Mouse (Mus musculus) hindbrain, postnatal 0 days (tissue): ENCODE measurements around the gene Gjd3. TPM values are rescaled to one million over a fixed set of nuclear protein-coding genes. Genes with fewer than 3 reads are reported as not detected.

Experiments used
- ATAC-seq: fragments of 200-750 bp; cut with Nextera tagmentation; 2 replicates; pipeline ENCODE4 v1.8.0; 2017; ENCODE audit warnings: mild to moderate bottlenecking, moderate TSS enrichment, moderate library complexity
- DNase-seq: peaks from one replicate; pipeline ENCODE4 v3.0.0-alpha.2; 2015; ENCODE audit warnings: low spot score
- H3K27ac ChIP-seq: fragments of 300-500 bp; sonication (generic); 2 replicates; pipeline ENCODE4 v1.5.1; 2014; ENCODE audit warnings: mild to moderate bottlenecking
- H3K27me3 ChIP-seq: fragments of 300-500 bp; sonication (generic); 2 replicates; pipeline ENCODE4 v1.6.1; 2014; ENCODE audit warnings: low read length, mixed read lengths; ENCODE audit not compliant: insufficient read depth
- H3K36me3 ChIP-seq: fragments of 300-500 bp; sonication (generic); 2 replicates; pipeline ENCODE4 v1.6.1; 2014; ENCODE audit warnings: low read length, mixed read lengths; ENCODE audit not compliant: insufficient read depth
- H3K4me1 ChIP-seq: fragments of 300-500 bp; sonication (generic); 2 replicates; pipeline ENCODE4 v1.6.1; 2014; ENCODE audit warnings: antibody characterized with exemption, low read length, mixed read lengths; ENCODE audit not compliant: insufficient read depth
- H3K4me2 ChIP-seq: fragments of 300-500 bp; sonication (generic); 2 replicates; pipeline ENCODE4 v1.6.1; 2014; ENCODE audit warnings: low read depth, mild to moderate bottlenecking, low read length, moderate library complexity, mixed read lengths
- H3K4me3 ChIP-seq: fragments of 300-500 bp; sonication (generic); 2 replicates; pipeline ENCODE4 v1.5.1; 2014; ENCODE audit warnings: low read length
- H3K9ac ChIP-seq: fragments of 300-500 bp; sonication (generic); replicated peaks from 2 replicates; pipeline ENCODE4 v1.6.1; 2014; ENCODE audit warnings: mild to moderate bottlenecking, low read length, moderate library complexity, mixed read lengths
- H3K9me3 ChIP-seq: fragments of 300-500 bp; sonication (generic); 2 replicates; pipeline ENCODE4 v1.6.1; 2016; ENCODE audit warnings: low read length, mixed read lengths
- CTCF ChIP-seq: IDR thresholded peaks from 2 replicates; pipeline ENCODE4 v1.5.1; 2016; ENCODE audit warnings: antibody characterized with exemption, control low read depth, low read depth
- WGBS: fragments of 180-500 bp; shearing (Covaris S2); extraction: QIAGEN DNeasy Blood & Tissue Kit; methylation state at CpG from one replicate; pipeline ENCODE4 v1.1.7; 2014; 5-methylcytosine and 5-hydroxymethylcytosine counted together
- polyA plus RNA-seq: library from polyadenylated mRNA; unstranded; fragments of >200 nt; fragmentation: Nextera tagmentation; extraction: Ambion mirVana; gene quantifications from 2 replicates; pipeline ENCODE4 v1.2.1, GENCODE M21; 2015
- total RNA-seq: library from RNA; depleted of rRNA; stranded (reverse); fragments of >200 nt; gene quantifications from 2 replicates; pipeline ENCODE4 v1.2.3, GENCODE M21; 2014

Gene Gjd3
- total and polyA plus RNA-seq, 2 experiments from 2014 or later: 5.0 to 5.9 TPM

- Histone ChIP-seq H3K4me3 (peak overlapping the region; percentile 57), H3K4me1 (peaks cover 43% of the 10 kb centered on the region)
- no peak for DNase-seq
Measured at GRCm38 (mm10) chr11:98938701-98939083, 44.1 kb downstream of the Gjd3 start.

GRCm38 (mm10) chr11:98937914-98938694 is 44.7 kb downstream of the Gjd3 start:
- Histone ChIP-seq H3K4me3 (peak overlapping the region; percentile 57), H3K9me3 (no peaks in the 10 kb centered on the region), H3K4me2 (peak overlapping the region; percentile 93), H3K27me3 (no peaks in the 10 kb centered on the region), H3K9ac (peak overlapping the region; percentile 40), H3K27ac (peak overlapping the region; percentile 37; the same call in 1 of the 2 replicates), H3K4me1 (peaks cover 38% of the 10 kb centered on the region), H3K36me3 (no peaks in the 10 kb centered on the region)
- no peak for TF ChIP-seq CTCF
- no peak for ATAC-seq
- DNase-seq: no peak
- under 1% methylated on average over 39 of the region's 39 CpGs for WGBS

More at GRCm38 (mm10) chr11:98938701-98939083, 44.1 kb downstream of the Gjd3 start:
- WGBS: 46% methylated on average over 7 of the region's 7 CpGs
- Histone ChIP-seq H3K36me3 (no peaks in the 10 kb centered on the region), H3K9ac (no peak overlapping the region; the same call in 1 of the 2 replicates), H3K4me2 (peak overlapping the region; percentile 93), H3K9me3 (no peaks in the 10 kb centered on the region), H3K27me3 (no peaks in the 10 kb centered on the region), H3K27ac (no peak overlapping the region)
- no peak for ATAC-seq
- no peak for TF ChIP-seq CTCF

GRCm38 (mm10) chr11:98937410-98937913 is 45.4 kb downstream of the Gjd3 start:
- H3K27me3 ChIP-seq: no peaks in the 10 kb centered on the region
- no peak for TF ChIP-seq CTCF
- no peaks in the 10 kb centered on the region for H3K9me3 ChIP-seq
- H3K9ac ChIP-seq: peak overlapping the region; percentile 40
- H3K27ac ChIP-seq: peak overlapping the region; percentile 37; the same call in 1 of the 2 replicates
- H3K4me2 ChIP-seq: peak overlapping the region; percentile 93
- 1% methylated on average over 36 of the region's 38 CpGs for WGBS
- ATAC-seq (peak; percentile 88), DNase-seq (peak; percentile 91)
- H3K36me3 ChIP-seq: no peaks in the 10 kb centered on the region
- H3K4me1 ChIP-seq: peaks cover 39% of the 10 kb centered on the region
- H3K4me3 ChIP-seq: peak overlapping the region; percentile 57

GRCm38 (mm10) chr11:98936606-98937409 is 46.0 kb downstream of the Gjd3 start:
- H3K4me1 ChIP-seq: peaks cover 41% of the 10 kb centered on the region
- ATAC-seq: peak; percentile 25; the same call in 1 of the 2 replicates

GRCm38 (mm10) chr11:98936170-98936569 is 46.6 kb downstream of the Gjd3 start:
- Histone ChIP-seq H3K4me1 (peaks cover 37% of the 10 kb centered on the region), H3K9me3 (no peaks in the 10 kb centered on the region), H3K36me3 (no peaks in the 10 kb centered on the region), H3K27ac (no peak overlapping the region), H3K27me3 (no peaks in the 10 kb centered on the region), H3K4me3 (no peak overlapping the region), H3K9ac (no peak overlapping the region), H3K4me2 (peak overlapping the region; percentile 93; the same call in 1 of the 2 replicates)
- TF ChIP-seq CTCF: no peak
- WGBS: 15% methylated on average over 29 of the region's 29 CpGs
- no peak for ATAC-seq
- DNase-seq: no peak

More at GRCm38 (mm10) chr11:98936606-98937409, 46.0 kb downstream of the Gjd3 start:
- WGBS: 5% methylated on average over 23 of the region's 23 CpGs
- H3K9me3 ChIP-seq: no peaks in the 10 kb centered on the region
- no peaks in the 10 kb centered on the region for H3K36me3 ChIP-seq
- H3K4me3 ChIP-seq: peak overlapping the region; percentile 57
- H3K4me2 ChIP-seq: peak overlapping the region; percentile 93
- no peaks in the 10 kb centered on the region for H3K27me3 ChIP-seq
- H3K9ac ChIP-seq: peak overlapping the region; percentile 40; the same call in 1 of the 2 replicates
- no peak overlapping the region; the same call in 1 of the 2 replicates for H3K27ac ChIP-seq
- no peak for DNase-seq
- TF ChIP-seq CTCF: no peak

GRCm38 (mm10) chr11:98935123-98935522 is 47.7 kb downstream of the Gjd3 start:
- 90% methylated on average over 3 of the region's 3 CpGs for WGBS
- Histone ChIP-seq H3K27me3 (no peaks in the 10 kb centered on the region), H3K9ac (no peak overlapping the region), H3K36me3 (no peaks in the 10 kb centered on the region), H3K4me2 (no peak overlapping the region), H3K27ac (no peak overlapping the region), H3K9me3 (no peaks in the 10 kb centered on the region), H3K4me1 (peaks cover 38% of the 10 kb centered on the region), H3K4me3 (no peak overlapping the region)
- DNase-seq: no peak
- no peak for TF ChIP-seq CTCF
- ATAC-seq: no peak
